Mouse (Mus musculus) intestine, postnatal 0 days (tissue): Measurements from ENCODE around the gene Islr2. TPM values are rescaled to one million over a fixed set of nuclear protein-coding genes. Genes with fewer than 3 reads are reported as not detected.

ENCODE experiments used
- ATAC-seq: fragments of 200-750 bp; cut with Nextera tagmentation; 2 replicates; pipeline ENCODE4 v1.8.0; 2017; ENCODE audit warnings: mild to moderate bottlenecking, moderate TSS enrichment, moderate library complexity
- H3K27ac ChIP-seq: fragments of 300-500 bp; sonication (generic); 2 replicates; pipeline ENCODE4 v1.5.1; 2014; ENCODE audit warnings: mild to moderate bottlenecking, low read depth, low read length, moderate library complexity
- H3K27me3 ChIP-seq: fragments of 300-500 bp; sonication (generic); replicated peaks from 2 replicates; pipeline ENCODE4 v1.6.1; 2014; ENCODE audit warnings: low read length, mixed read lengths; ENCODE audit not compliant: control insufficient read depth, insufficient read depth
- H3K36me3 ChIP-seq: fragments of 300-500 bp; sonication (generic); 2 replicates; pipeline ENCODE4 v1.6.1; 2014; ENCODE audit warnings: mild to moderate bottlenecking, moderate library complexity; ENCODE audit not compliant: control insufficient read depth, insufficient read depth
- H3K4me1 ChIP-seq: fragments of 300-500 bp; sonication (generic); replicated peaks from 2 replicates; pipeline ENCODE4 v1.6.1; 2014; ENCODE audit warnings: antibody characterized with exemption, low read length, mixed read lengths; ENCODE audit not compliant: control insufficient read depth, insufficient read depth
- H3K4me2 ChIP-seq: fragments of 300-500 bp; sonication (generic); replicated peaks from 2 replicates; pipeline ENCODE4 v1.6.1; 2014; ENCODE audit warnings: low read depth, mild to moderate bottlenecking, moderate library complexity
- H3K4me3 ChIP-seq: fragments of 300-500 bp; sonication (generic); 2 replicates; pipeline ENCODE4 v1.5.1; 2014; ENCODE audit warnings: low read depth, low read length
- H3K9ac ChIP-seq: fragments of 300-500 bp; sonication (generic); 2 replicates; pipeline ENCODE4 v1.6.1; 2014; ENCODE audit warnings: mild to moderate bottlenecking, low read depth, low read length
- H3K9me3 ChIP-seq: fragments of 300-500 bp; sonication (generic); 2 replicates; pipeline ENCODE4 v1.6.1; 2016; ENCODE audit warnings: mixed run types; ENCODE audit not compliant: control insufficient read depth
- CTCF ChIP-seq: sonication (generic); IDR thresholded peaks from 2 replicates; pipeline ENCODE4 v1.5.1; 2016; ENCODE audit warnings: low read depth, mild to moderate bottlenecking, control low read depth, antibody characterized with exemption, moderate library complexity
- WGBS: fragments of 180-500 bp; shearing (Covaris S2); extraction: QIAGEN DNeasy Blood & Tissue Kit; methylation state at CpG from one replicate; pipeline ENCODE4 v1.1.7; 2014; 5-methylcytosine and 5-hydroxymethylcytosine counted together
- polyA plus RNA-seq: library from polyadenylated mRNA; unstranded; fragments of >200 nt; fragmentation: Nextera tagmentation; extraction: Ambion mirVana; gene quantifications from 2 replicates; pipeline ENCODE4 v1.2.1, GENCODE M21; 2015

Islr2 gene
- polyA plus RNA-seq, 1 experiment from 2014 or later, result 0.35 TPM

GRCm38 (mm10) chr9:58194222-58194621 lies 9.9 kb downstream of the Islr2 start:
- 72% methylated on average over 9 of the region's 9 CpGs for WGBS
- Histone ChIP-seq H3K4me2 (no peak overlapping the region), H3K27ac (no peak overlapping the region), H3K36me3 (no peaks in the 10 kb centered on the region), H3K4me3 (no peak overlapping the region), H3K9me3 (no peaks in the 10 kb centered on the region), H3K4me1 (no peaks in the 10 kb centered on the region), H3K27me3 (peaks cover 41% of the 10 kb centered on the region), H3K9ac (no peak overlapping the region)
- ATAC-seq, result no peak
- no peak for TF ChIP-seq CTCF

- no peak overlapping the region for H3K4me3 ChIP-seq
- no peaks in the 10 kb centered on the region for H3K27me3 ChIP-seq
- no peak overlapping the region for H3K27ac ChIP-seq
- no peak overlapping the region for H3K4me2 ChIP-seq
- H3K36me3 ChIP-seq, result no peaks in the 10 kb centered on the region
- no peak for ATAC-seq
- H3K4me1 ChIP-seq, result no peaks in the 10 kb centered on the region
- TF ChIP-seq CTCF, result no peak
- 73% methylated on average over 6 of the region's 6 CpGs for WGBS
- no peak overlapping the region for H3K9ac ChIP-seq
- no peaks in the 10 kb centered on the region for H3K9me3 ChIP-seq
Observed at GRCm38 (mm10) chr9:58184456-58184855, 19.7 kb downstream of the Islr2 start.

GRCm38 (mm10) chr9:58179390-58179789 lies 24.7 kb downstream of the Islr2 start:
- Histone ChIP-seq H3K36me3 (no peaks in the 10 kb centered on the region), H3K27me3 (no peaks in the 10 kb centered on the region), H3K4me1 (no peaks in the 10 kb centered on the region), H3K9ac (no peak overlapping the region), H3K27ac (no peak overlapping the region), H3K4me2 (no peak overlapping the region), H3K9me3 (no peaks in the 10 kb centered on the region), H3K4me3 (no peak overlapping the region)
- no peak for ATAC-seq
- 93% methylated on average over 2 of the region's 2 CpGs for WGBS
- no peak for TF ChIP-seq CTCF

- Histone ChIP-seq H3K4me2 (no peak overlapping the region), H3K9ac (no peak overlapping the region), H3K9me3 (no peaks in the 10 kb centered on the region), H3K4me1 (no peaks in the 10 kb centered on the region), H3K4me3 (no peak overlapping the region), H3K27me3 (no peaks in the 10 kb centered on the region), H3K36me3 (no peaks in the 10 kb centered on the region), H3K27ac (no peak overlapping the region)
- no peak for TF ChIP-seq CTCF
- 67% methylated on average over 4 of the region's 4 CpGs for WGBS
- no peak for ATAC-seq
Observed at GRCm38 (mm10) chr9:58177165-58177564, 27.0 kb downstream of the Islr2 start.

- Histone ChIP-seq H3K9ac (no peak overlapping the region), H3K4me2 (no peak overlapping the region), H3K36me3 (no peaks in the 10 kb centered on the region), H3K9me3 (no peaks in the 10 kb centered on the region), H3K27ac (no peak overlapping the region), H3K27me3 (no peaks in the 10 kb centered on the region), H3K4me1 (no peaks in the 10 kb centered on the region), H3K4me3 (no peak overlapping the region)
- no peak for ATAC-seq
- WGBS, result 24% methylated on average over 5 of the region's 5 CpGs
- no peak for TF ChIP-seq CTCF
Observed at GRCm38 (mm10) chr9:58175745-58176487, 28.2 kb downstream of the Islr2 start.

- H3K27ac ChIP-seq, result no peak overlapping the region
- H3K9ac ChIP-seq, result no peak overlapping the region
- WGBS, result 32% methylated on average over 5 of the region's 5 CpGs
- no peaks in the 10 kb centered on the region for H3K4me1 ChIP-seq
- no peaks in the 10 kb centered on the region for H3K9me3 ChIP-seq
- TF ChIP-seq CTCF, result no peak
- H3K4me2 ChIP-seq, result no peak overlapping the region
- no peaks in the 10 kb centered on the region for H3K27me3 ChIP-seq
- ATAC-seq, result no peak
- no peak overlapping the region for H3K4me3 ChIP-seq
- H3K36me3 ChIP-seq, result no peaks in the 10 kb centered on the region
Observed at GRCm38 (mm10) chr9:58174818-58175251, 29.3 kb downstream of the Islr2 start.
